Mouse (Mus musculus) erythroblast, adult 5-6 weeks (primary cell): ENCODE results near the gene Abcc9. TPM values are rescaled to one million over a fixed set of nuclear protein-coding genes. Genes with fewer than 3 reads are reported as not detected.

Source experiments
- ATAC-seq: replicated peaks from 2 replicates; pipeline ENCODE4 v1.8.0; 2016; ENCODE audit warnings: moderate number of reproducible peaks, mild to moderate bottlenecking, moderate TSS enrichment, inconsistent platforms; ENCODE audit not compliant: poor library complexity, low FRiP score, severe bottlenecking
- total RNA-seq, 2 experiments: library from RNA; stranded (forward) in 1 of 2; stranded (reverse) in 1 of 2; fragments of 150-400 nt in 1 of 2; fragments of 200-764, 138-1000 nt in 1 of 2; gene quantifications; 2 replicates each; pipeline versions ENCODE4 v1.2.3 to v1.2.4; 2015 to 2017; ENCODE audit warnings: low replicate concordance in 2 of 2

Gene Abcc9
- total RNA-seq (2015; ENCODE audit: low replicate concordance) (not detected in 2 replicates), total RNA-seq (2017; ENCODE audit: low replicate concordance) (0.17 TPM in 1 of 2 replicates, not detected in the other)

DNA sequence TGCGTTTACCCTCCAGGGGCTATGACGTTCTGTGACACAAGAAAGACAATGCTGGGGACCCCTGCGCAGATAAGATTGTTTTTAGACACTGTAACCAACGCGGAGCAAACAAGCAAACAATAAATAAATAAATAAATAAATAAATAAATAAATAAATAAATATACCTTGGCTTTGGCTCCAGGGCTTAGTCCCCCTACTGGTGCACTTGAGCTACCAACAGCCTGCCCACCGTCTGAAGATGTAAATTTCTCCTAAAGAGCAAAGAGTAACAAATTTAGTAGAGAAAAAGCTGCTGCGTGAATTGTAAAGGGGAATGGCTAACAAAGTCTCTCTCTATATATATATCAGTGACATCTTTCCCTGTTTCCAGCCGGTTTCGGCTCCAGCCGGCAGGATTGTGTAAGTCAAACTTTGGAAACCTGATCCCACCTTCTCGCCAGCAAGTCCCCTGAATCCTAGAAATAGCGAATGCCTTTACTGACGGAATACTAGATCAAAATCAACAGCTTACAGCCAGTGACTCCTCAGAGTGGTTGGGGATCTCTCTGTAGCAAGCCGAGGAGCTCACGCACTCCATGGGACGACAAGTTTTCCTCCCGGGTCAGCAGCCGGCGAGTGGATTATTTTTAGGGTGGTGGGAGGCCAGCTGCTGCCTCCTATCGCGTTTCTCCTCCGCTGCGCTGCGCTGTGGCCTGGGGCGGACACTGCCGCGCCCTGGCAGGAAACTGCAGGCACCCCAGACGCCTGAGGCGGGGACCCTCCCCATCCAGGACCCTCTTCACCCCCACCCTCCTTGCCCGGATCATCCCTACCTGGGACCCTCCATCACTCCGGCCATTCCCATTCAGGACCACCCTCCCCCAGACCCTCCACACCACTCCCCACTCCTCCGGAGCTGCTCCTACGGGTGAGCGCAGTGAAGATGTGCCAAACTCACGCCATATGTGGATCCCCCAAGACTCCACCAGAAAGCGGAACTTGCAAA, at the start of gene Abcc9:
Gene Abcc9, minus strand, starts transcription at position 664 of the 986 bp plus-strand sequence.
- ATAC-seq: no peak

- ATAC-seq: no peak
Observed at GRCm38 (mm10) chr6:142751365-142751764, 49.2 kb upstream of the Abcc9 start.

DNA sequence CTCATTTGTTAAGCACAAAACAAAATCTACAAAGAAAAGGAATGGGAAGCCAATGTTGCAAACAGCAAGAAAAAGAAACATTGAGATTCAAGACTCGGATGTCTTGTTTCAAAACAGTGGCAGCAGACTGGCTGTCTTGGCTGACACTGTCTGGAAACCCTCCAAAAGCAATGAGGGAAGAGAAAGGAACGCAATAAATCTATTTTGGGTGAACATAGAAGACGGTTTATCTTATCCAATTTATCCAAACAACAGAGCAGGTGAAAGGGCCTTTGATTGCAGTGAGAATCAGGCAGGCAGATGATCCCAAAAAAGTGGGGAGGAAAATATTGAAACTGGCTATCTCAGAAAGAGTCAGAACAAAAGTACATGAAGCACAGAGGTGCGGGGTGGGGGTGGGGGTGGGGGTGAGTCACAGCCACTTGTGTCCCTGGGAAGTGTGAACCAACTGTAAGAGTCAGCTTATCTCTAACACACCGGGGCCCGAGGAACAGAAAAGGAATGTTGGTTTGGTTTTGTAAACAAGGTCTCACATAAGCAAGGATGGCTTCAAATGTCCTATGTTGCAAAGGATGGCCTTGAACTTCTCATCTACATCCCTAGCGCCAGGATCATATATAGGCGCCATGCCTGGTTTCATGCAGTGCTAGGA, 46.1 kb upstream of the Abcc9 start:
- ATAC-seq: no peak

DNA sequence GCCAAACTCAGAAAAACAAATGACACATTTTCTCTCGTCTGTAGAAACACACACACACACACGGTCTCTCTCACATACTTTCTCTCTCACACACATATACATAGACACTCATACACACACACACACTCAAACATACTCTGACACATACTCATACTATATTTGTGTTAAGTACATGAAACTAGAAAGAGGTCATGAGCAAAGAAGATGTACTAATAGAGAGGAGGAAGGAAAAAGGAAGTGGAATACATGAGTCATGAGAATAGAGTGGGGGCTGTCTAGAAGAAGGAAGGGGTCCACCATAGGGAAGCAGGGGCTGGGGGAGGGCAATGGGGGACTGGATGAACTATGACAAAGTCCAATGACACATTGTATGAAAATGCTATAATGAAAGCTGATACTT, 45.0 kb upstream of the Abcc9 start:
- no peak for ATAC-seq

DNA sequence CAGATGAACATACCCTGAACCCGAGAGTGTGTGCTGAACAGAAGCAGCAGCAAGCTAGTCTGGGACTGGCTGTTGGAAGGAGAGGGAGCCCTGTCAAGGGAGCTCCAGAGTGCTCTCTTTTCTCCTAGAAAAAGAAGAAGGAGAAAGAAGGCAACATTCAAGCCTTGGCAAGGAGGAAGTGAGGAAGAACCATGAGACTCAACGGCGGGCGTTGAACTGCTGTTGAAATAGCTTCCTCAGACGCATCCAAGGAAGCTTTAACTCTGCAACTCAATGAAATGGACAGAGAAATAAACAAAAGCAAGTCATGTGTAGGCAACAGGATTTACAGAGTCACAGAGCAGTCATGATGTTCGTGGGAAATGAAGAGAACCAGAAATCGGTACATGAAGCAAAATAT, 44.6 kb upstream of the Abcc9 start:
- ATAC-seq: no peak

DNA sequence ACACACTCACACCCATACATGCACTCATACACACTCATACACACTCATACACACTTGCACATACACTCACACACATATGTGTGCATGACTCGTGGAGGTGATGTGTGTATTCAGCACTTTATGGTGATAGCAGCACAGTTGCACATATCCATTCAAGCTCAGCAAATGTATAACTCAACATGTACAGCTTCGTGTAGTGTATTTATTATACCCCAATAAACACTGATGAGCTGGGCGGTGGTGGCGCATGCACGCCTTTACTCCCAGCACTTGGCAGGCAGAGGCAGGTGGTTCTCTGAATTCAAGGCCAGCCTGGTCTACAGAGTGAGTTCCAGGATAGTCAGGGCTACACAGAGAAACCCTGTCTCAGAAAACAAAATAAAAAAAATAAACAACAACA, 43.4 kb upstream of the Abcc9 start:
- ATAC-seq: no peak

- ATAC-seq: no peak
Observed at GRCm38 (mm10) chr6:142743193-142743592, 41.1 kb upstream of the Abcc9 start.

- ATAC-seq: no peak
Observed at GRCm38 (mm10) chr6:142741763-142742162, 39.6 kb upstream of the Abcc9 start.

GRCm38 (mm10) chr6:142738637-142739036, 36.5 kb upstream of the Abcc9 start:
- ATAC-seq: no peak

DNA sequence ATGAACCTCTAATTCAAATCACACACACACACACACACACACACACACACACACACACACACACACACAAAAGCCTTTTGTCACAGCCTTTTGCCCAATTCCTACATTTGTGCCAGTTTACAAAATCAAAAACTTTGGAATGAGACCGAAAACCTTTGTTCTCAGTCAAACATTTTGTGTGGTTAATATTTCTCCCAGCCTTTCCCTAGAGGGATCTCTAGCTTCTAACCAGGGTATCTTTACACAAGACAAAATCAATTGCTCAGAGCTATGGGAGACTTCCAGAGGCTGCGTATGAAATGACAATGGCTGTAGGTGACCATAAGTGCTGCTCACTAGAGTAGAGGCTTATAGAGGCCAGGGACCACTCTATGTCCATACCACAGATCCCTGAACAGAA, 36.1 kb upstream of the Abcc9 start:
- ATAC-seq: no peak

DNA sequence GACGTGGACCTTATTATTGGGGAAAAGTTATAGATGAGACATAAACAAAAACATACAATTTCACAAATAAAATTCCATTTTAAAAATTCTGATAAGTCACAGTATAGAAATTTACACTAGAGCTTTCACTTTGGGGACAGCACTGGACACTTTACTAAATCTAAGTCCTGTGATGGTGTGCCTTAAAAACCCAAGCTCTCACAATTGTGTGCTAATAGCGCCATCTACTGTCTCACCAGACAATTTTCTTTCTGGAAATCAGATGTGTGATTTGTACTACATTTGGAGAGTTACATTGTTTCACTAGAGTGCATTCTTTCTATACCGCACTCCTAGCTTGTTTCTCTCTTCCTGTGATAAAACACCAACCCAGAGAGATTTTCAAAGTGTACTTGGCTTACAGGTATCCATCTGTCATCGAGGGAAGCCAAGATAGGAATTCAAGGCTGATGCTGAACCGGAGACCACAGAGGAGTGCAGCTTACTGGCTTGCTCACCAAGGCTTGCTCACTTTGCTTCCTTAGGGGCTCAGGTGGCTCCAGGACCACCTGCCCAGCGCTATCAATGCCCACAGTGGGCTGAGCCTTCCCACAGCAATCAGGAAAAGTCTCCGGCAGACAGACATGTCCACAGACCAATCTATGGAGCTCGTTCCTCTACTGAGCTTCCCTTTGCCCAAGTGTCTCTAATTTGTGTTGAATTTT, 33.3 kb upstream of the Abcc9 start:
- no peak for ATAC-seq

DNA sequence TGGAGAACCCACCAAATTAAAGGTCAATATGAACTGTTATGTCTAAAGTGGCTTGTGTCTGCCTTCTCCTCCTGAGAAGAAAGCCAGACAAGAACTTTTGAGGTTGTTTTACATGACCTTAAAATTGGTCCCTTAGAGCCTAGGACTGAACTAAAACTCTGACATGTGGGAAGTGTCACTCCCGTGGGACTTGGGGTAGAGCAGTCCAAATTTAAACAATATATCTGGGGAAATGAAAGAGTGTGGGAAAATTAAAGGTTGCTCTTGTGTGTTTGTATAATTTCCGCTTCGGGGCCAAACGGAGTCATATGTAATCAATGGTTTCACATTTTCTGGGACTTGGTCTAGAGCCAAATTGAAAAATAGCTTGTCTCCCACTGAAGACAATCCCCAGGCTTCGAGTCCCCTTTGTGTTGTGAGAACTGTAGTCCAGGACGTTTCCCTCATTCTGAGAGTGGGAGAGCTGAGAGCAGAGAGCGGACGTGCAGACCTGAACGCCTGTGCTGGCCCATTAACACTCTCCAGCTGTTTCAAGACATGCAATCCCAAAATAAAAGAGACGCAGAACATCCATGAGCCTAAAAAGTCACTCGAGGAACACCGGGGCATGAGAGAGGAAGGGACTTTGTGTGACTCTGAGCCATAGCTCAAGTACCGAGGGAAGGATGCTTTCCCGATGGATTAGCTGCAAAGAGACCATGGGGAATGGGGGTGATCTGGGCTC, 30.6 kb upstream of the Abcc9 start:
- no peak for ATAC-seq

DNA sequence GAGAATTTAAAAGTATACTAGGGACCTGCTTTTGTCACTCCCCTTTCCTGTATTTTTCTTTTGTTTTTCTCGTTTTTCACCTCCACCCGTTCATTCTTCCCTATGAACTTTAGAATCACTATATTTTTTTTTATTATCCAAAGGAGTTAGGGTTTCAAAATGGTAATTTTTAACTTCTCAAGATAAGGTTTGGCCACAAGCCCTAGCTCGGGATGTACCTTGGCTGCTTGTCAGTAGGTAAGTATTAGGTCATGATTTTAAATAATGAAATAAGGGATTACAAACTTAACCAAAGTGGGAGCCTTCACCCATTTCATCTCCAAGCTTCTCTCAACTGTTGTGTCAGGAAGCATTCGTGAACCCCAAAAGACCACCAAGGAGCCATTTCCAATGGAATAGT, 23.9 kb upstream of the Abcc9 start:
- ATAC-seq: no peak

- no peak for ATAC-seq
Observed at GRCm38 (mm10) chr6:142721731-142722130, 19.6 kb upstream of the Abcc9 start.

DNA sequence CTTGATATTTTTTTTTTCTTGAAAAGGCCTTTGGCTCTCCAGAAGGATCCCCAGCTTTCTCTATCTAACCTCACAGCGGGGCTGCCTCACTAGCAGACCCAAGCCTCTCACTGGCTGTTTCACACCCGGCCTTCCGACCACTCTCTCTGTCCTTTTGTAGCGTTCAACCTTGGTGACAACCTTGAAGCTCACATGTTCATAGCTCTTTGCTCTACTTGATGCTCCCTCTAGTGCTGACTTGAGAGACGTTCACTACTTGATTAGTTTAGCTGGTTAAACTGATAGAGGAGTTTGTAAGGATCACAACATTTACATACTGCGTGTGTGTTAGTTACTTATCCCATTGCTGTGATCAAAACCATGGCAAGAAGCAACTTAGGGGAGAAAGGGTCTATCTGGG, 18.5 kb upstream of the Abcc9 start:
- ATAC-seq: no peak

- no peak for ATAC-seq
Observed at GRCm38 (mm10) chr6:142718167-142718566, 16.1 kb upstream of the Abcc9 start.

DNA sequence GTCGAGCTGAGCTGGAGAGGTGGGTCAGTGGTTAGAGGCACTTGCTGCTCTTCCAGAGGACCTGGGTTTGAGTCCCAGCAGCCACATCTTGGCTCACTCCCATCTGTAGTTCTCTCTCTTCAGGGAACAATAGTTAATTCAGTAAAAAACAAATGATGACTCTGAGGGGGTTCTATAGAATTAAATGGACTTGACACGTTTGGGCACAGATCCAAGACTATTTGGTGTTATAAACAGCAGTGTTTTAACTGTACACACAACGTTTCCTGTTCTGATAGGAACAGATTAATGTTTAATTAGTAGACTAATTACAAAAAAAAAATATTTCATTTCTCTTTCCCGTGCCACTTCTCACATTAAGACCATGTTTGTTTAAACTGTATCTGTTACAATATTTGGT, 15.1 kb upstream of the Abcc9 start:
- ATAC-seq: no peak

GRCm38 (mm10) chr6:142715026-142715425, 12.9 kb upstream of the Abcc9 start:
- no peak for ATAC-seq

DNA sequence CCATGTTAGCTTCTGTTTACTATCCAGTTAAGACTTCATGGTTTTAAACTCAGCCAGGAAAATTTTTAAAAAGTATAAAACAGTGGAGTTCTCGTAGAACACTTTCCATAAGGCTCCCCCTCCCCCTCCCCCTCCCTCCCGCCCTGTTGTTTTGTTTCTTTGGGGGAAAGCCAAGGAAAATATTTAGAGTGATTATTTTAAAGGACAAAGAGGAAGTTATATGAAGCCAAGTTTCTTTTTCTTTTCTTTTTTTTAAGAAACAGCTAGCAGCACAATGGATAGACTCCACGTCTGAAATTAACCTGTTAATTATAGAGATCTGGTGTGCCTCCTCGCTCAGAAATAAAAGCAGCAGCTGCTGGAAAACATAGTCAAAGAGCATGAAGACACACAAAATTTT, 9.0 kb upstream of the Abcc9 start:
- ATAC-seq: no peak

GRCm38 (mm10) chr6:142710690-142711089, 8.6 kb upstream of the Abcc9 start:
- ATAC-seq: no peak
